Mouse (Mus musculus) E14TG2a.4 (cell line): Measurements from ENCODE around the gene Zdhhc20.

Experiments used
- CTCF ChIP-seq: conservative IDR thresholded peaks from 2 replicates; pipeline ENCODE4 v1.5.1; 2014; ENCODE audit warnings: low read length
- NANOG ChIP-seq: IDR thresholded peaks from 2 replicates; pipeline ENCODE4 v1.6.1; 2014; ENCODE audit warnings: borderline replicate concordance, low read length, mixed read lengths

GRCm38 (mm10) chr14:57932881-57933443 is 42.9 kb upstream of the Zdhhc20 start:
- no peak for TF ChIP-seq CTCF
- no peak for TF ChIP-seq NANOG
